Mouse (Mus musculus) left cerebral cortex, postnatal 10 days (tissue): ENCODE data around the gene Hoxb13. TPM values are rescaled to one million over a fixed set of nuclear protein-coding genes. Genes with fewer than 3 reads are reported as not detected.

ENCODE experiments used
- DNase-seq, 2 experiments: peaks; one replicate each; pipeline ENCODE4 v3.0.0; 2021 to 2022; ENCODE audit warnings: low spot score in 2 of 2, mixed read lengths in 1 of 2; ENCODE audit errors: extremely low spot score in 1 of 2
- intact Hi-C: fragments of 180-260 bp; cut with DNase I; formaldehyde crosslinking; loops from one replicate; pipeline ENCODE4 v1.15.1; 2025
- total RNA-seq, 2 experiments: library from RNA; stranded (reverse); gene quantifications; 2 replicates each; pipeline ENCODE4 v1.2.3; 2021

Gene Hoxb13
- total RNA-seq, 2 experiments from 2014 or later = not detected

GRCm38 (mm10) chr11:96181061-96181460 is 13.1 kb upstream of the Hoxb13 start:
- intact Hi-C loops = no loop called here
- DNase-seq = no peak

- intact Hi-C loops = no loop called here
Measured at GRCm38 (mm10) chr11:96184233-96184632, 9.9 kb upstream of the Hoxb13 start.

GRCm38 (mm10) chr11:96187321-96187720 is 6.8 kb upstream of the Hoxb13 start:
- intact Hi-C loops = no loop called here

More at GRCm38 (mm10) chr11:96184233-96184632, 9.9 kb upstream of the Hoxb13 start:
- no peak for DNase-seq

GRCm38 (mm10) chr11:96189810-96190522 is 4.2 kb upstream of the Hoxb13 start:
- intact Hi-C loops = no loop called here

More at GRCm38 (mm10) chr11:96187321-96187720, 6.8 kb upstream of the Hoxb13 start:
- no peak for DNase-seq

GRCm38 (mm10) chr11:96191132-96191531 is 3.0 kb upstream of the Hoxb13 start:
- no peak for DNase-seq
- intact Hi-C loops = no loop called here

More at GRCm38 (mm10) chr11:96189810-96190522, 4.2 kb upstream of the Hoxb13 start:
- no peak for DNase-seq

GRCm38 (mm10) chr11:96194401-96194710 is 240 bp downstream of the Hoxb13 start:
- DNase-seq = no peak
- intact Hi-C loops = no loop called here

- no peak for DNase-seq
- intact Hi-C loops = no loop called here
Measured at GRCm38 (mm10) chr11:96194961-96195640, 985 bp downstream of the Hoxb13 start.

GRCm38 (mm10) chr11:96195769-96196280 is 1.7 kb downstream of the Hoxb13 start:
- no peak for DNase-seq
- intact Hi-C loops = no loop called here

- intact Hi-C loops = no loop called here
- DNase-seq = no peak
Measured at GRCm38 (mm10) chr11:96198642-96199041, 4.5 kb downstream of the Hoxb13 start.

- DNase-seq = no peak
- intact Hi-C loops = loop anchor here (5.0 kb wide), 1 partner anchor 63 kb away; no protein-coding TSS in a partner anchor
Measured at GRCm38 (mm10) chr11:96199181-96200086, 5.3 kb downstream of the Hoxb13 start.

GRCm38 (mm10) chr11:96200183-96200655 is 6.1 kb downstream of the Hoxb13 start:
- DNase-seq = no peak
- intact Hi-C loops = loop anchor here (5.0 kb wide), 1 partner anchor 62 kb away; no protein-coding TSS in a partner anchor

GRCm38 (mm10) chr11:96201741-96202140 is 7.6 kb downstream of the Hoxb13 start:
- intact Hi-C loops = loop anchor here (5.0 kb wide), 1 partner anchor 61 kb away; no protein-coding TSS in a partner anchor
- no peak for DNase-seq

- intact Hi-C loops = loop anchor here (5.0 kb wide), 1 partner anchor 60 kb away; no protein-coding TSS in a partner anchor
- DNase-seq = no peak
Measured at GRCm38 (mm10) chr11:96202401-96203081, 8.4 kb downstream of the Hoxb13 start.

GRCm38 (mm10) chr11:96203182-96203788 is 9.2 kb downstream of the Hoxb13 start:
- intact Hi-C loops = loop anchor here (5.0 kb wide), 1 partner anchor 59 kb away; no protein-coding TSS in a partner anchor
- DNase-seq = no peak

- DNase-seq = no peak
- intact Hi-C loops = loop anchor here (5.0 kb wide), 1 partner anchor 59 kb away; no protein-coding TSS in a partner anchor
Measured at GRCm38 (mm10) chr11:96203789-96204186, 9.7 kb downstream of the Hoxb13 start.

GRCm38 (mm10) chr11:96204351-96204750 is 10.2 kb downstream of the Hoxb13 start:
- DNase-seq = no peak
- intact Hi-C loops = loop anchor here (5.0 kb wide), 1 partner anchor 58 kb away; no protein-coding TSS in a partner anchor

- intact Hi-C loops = no loop called here
- no peak for DNase-seq
Measured at GRCm38 (mm10) chr11:96205426-96206131, 11.5 kb downstream of the Hoxb13 start.
